Mouse (Mus musculus): ENCODE results near the gene Gm6377. TPM values are rescaled to one million over a fixed set of nuclear protein-coding genes. Genes with fewer than 3 reads are reported as not detected.

Gene Gm6377
- total RNA-seq (2023), result 2.5 TPM

GRCm38 (mm10) chrX:109196468-109196867 is at the start of gene Gm6377:
Gene Gm6377, plus strand, starts transcription at chrX:109196756.

Other genes starting within 250 kb of the Gm6377 start
- 10.3 TPM for gene Hmgn5, start 183.4 kb upstream of the Gm6377 start, total RNA-seq (2023)
- gene Sh3bgrl, start 101.4 kb upstream of the Gm6377 start, total RNA-seq (2023), result 18.9 TPM